Mouse (Mus musculus) liver, embryonic 15.5 days (tissue): ENCODE measurements at regions not wholly inside any gene's neighbourhood (a gene's known extent, or its start where the extent isn't known, plus 50 kb on each side); places are given as distances from the start of the nearest gene placed in this dataset.

ENCODE experiments used
- ATAC-seq: fragments of 200-750 bp; cut with Nextera tagmentation; 2 replicates; pipeline ENCODE4 v1.8.0; 2017; ENCODE audit warnings: moderate number of reproducible peaks, mild to moderate bottlenecking, moderate library complexity; ENCODE audit not compliant: insufficient read depth
- H3K27ac ChIP-seq: fragments of 300-500 bp; sonication (generic); replicated peaks from 2 replicates; pipeline ENCODE4 v1.5.1; 2015; ENCODE audit warnings: mild to moderate bottlenecking, inconsistent platforms
- H3K27me3 ChIP-seq: fragments of 300-500 bp; sonication (generic); 2 replicates; pipeline ENCODE4 v1.6.1; 2015; ENCODE audit warnings: mild to moderate bottlenecking, inconsistent platforms
- H3K36me3 ChIP-seq: fragments of 300-500 bp; sonication (generic); replicated peaks from 2 replicates; pipeline ENCODE4 v1.6.1; 2015; ENCODE audit warnings: moderate library complexity, mild to moderate bottlenecking, inconsistent platforms
- H3K4me1 ChIP-seq: fragments of 300-500 bp; sonication (generic); replicated peaks from 2 replicates; pipeline ENCODE4 v1.6.1; 2015; ENCODE audit warnings: inconsistent platforms
- H3K4me2 ChIP-seq: fragments of 300-500 bp; sonication (generic); 2 replicates; pipeline ENCODE4 v1.6.1; 2015; ENCODE audit warnings: moderate library complexity, mild to moderate bottlenecking, inconsistent platforms
- H3K4me3 ChIP-seq: fragments of 300-500 bp; sonication (generic); replicated peaks from 2 replicates; pipeline ENCODE4 v1.5.1; 2015; ENCODE audit warnings: mild to moderate bottlenecking, inconsistent platforms
- H3K9ac ChIP-seq: fragments of 300-500 bp; sonication (generic); 2 replicates; pipeline ENCODE4 v1.6.1; 2015; ENCODE audit warnings: moderate library complexity, mild to moderate bottlenecking, inconsistent platforms
- H3K9me3 ChIP-seq: fragments of 300-500 bp; sonication (generic); replicated peaks from 2 replicates; pipeline ENCODE4 v1.6.1; 2016; ENCODE audit warnings: inconsistent platforms
- WGBS: fragments of 180-500 bp; shearing (Covaris S2); methylation state at CpG from one replicate; pipeline ENCODE4 v1.1.7; 2015; ENCODE audit warnings: mixed read lengths; ENCODE audit not compliant: insufficient replicate concordance; 5-methylcytosine and 5-hydroxymethylcytosine counted together

GRCm38 (mm10) chr12:77628358-77628850 is 390.5 kb downstream of the Fut8 start:
- Histone ChIP-seq H3K9me3 (no peaks in the 10 kb centered on the region), H3K27me3 (no peaks in the 10 kb centered on the region), H3K36me3 (no peaks in the 10 kb centered on the region), H3K4me1 (no peaks in the 10 kb centered on the region), H3K4me3 (no peak overlapping the region), H3K4me2 (no peak overlapping the region), H3K9ac (no peak overlapping the region), H3K27ac (no peak overlapping the region)
- no peak for ATAC-seq

- Histone ChIP-seq H3K9me3 (no peaks in the 10 kb centered on the region), H3K27me3 (no peaks in the 10 kb centered on the region), H3K4me3 (no peak overlapping the region), H3K4me1 (no peaks in the 10 kb centered on the region), H3K36me3 (no peaks in the 10 kb centered on the region), H3K4me2 (no peak overlapping the region), H3K27ac (no peak overlapping the region), H3K9ac (no peak overlapping the region)
- 38% methylated on average over 10 of the region's 10 CpGs for WGBS
- no peak for ATAC-seq
These were observed 396.2 kb downstream of the Fut8 start for GRCm38 (mm10) chr12:77633981-77634650.

GRCm38 (mm10) chr12:77638266-77638665 is 400.3 kb downstream of the Fut8 start:
- Histone ChIP-seq H3K9me3 (no peaks in the 10 kb centered on the region), H3K4me1 (no peaks in the 10 kb centered on the region), H3K4me2 (no peak overlapping the region), H3K27ac (no peak overlapping the region), H3K27me3 (no peaks in the 10 kb centered on the region), H3K9ac (no peak overlapping the region), H3K4me3 (no peak overlapping the region), H3K36me3 (no peaks in the 10 kb centered on the region)
- 75% methylated on average over 7 of the region's 7 CpGs for WGBS
- ATAC-seq: no peak

GRCm38 (mm10) chr12:77642336-77642735 is 404.4 kb downstream of the Fut8 start:
- Histone ChIP-seq H3K4me2 (no peak overlapping the region), H3K36me3 (no peaks in the 10 kb centered on the region), H3K27me3 (no peaks in the 10 kb centered on the region), H3K4me3 (no peak overlapping the region), H3K9me3 (no peaks in the 10 kb centered on the region), H3K9ac (no peak overlapping the region), H3K4me1 (no peaks in the 10 kb centered on the region), H3K27ac (no peak overlapping the region)
- ATAC-seq: no peak
- WGBS: 59% methylated on average over 4 of the region's 4 CpGs

- H3K9me3 ChIP-seq: no peaks in the 10 kb centered on the region
- H3K27me3 ChIP-seq: no peaks in the 10 kb centered on the region
- H3K27ac ChIP-seq: no peak overlapping the region
- WGBS: 42% methylated on average over 3 of the region's 3 CpGs
- H3K9ac ChIP-seq: no peak overlapping the region
- no peak overlapping the region for H3K4me2 ChIP-seq
- no peaks in the 10 kb centered on the region for H3K4me1 ChIP-seq
- no peak overlapping the region for H3K4me3 ChIP-seq
- H3K36me3 ChIP-seq: no peaks in the 10 kb centered on the region
- ATAC-seq: no peak
These were observed 409.9 kb downstream of the Fut8 start for GRCm38 (mm10) chr12:77647841-77648240.

- WGBS: 10% methylated on average over 3 of the region's 3 CpGs
- ATAC-seq: no peak
These were observed 416.4 kb downstream of the Fut8 start for GRCm38 (mm10) chr12:77654282-77654681.

GRCm38 (mm10) chr12:77657060-77657459 is 419.1 kb downstream of the Fut8 start:
- H3K27ac ChIP-seq: no peak overlapping the region
- no peaks in the 10 kb centered on the region for H3K9me3 ChIP-seq
- no peak overlapping the region for H3K4me2 ChIP-seq
- WGBS: 63% methylated on average over 5 of the region's 5 CpGs
- H3K27me3 ChIP-seq: no peaks in the 10 kb centered on the region
- H3K36me3 ChIP-seq: no peaks in the 10 kb centered on the region
- H3K9ac ChIP-seq: no peak overlapping the region
- no peaks in the 10 kb centered on the region for H3K4me1 ChIP-seq
- no peak overlapping the region for H3K4me3 ChIP-seq
- ATAC-seq: no peak

More at GRCm38 (mm10) chr12:77654282-77654681, 416.4 kb downstream of the Fut8 start:
- Histone ChIP-seq H3K27ac (no peak overlapping the region), H3K4me2 (no peak overlapping the region), H3K27me3 (no peaks in the 10 kb centered on the region), H3K4me3 (no peak overlapping the region), H3K9ac (no peak overlapping the region), H3K4me1 (no peaks in the 10 kb centered on the region), H3K9me3 (no peaks in the 10 kb centered on the region), H3K36me3 (no peaks in the 10 kb centered on the region)

GRCm38 (mm10) chr12:77657878-77658277 is 420.0 kb downstream of the Fut8 start:
- H3K9me3 ChIP-seq: no peaks in the 10 kb centered on the region
- no peak for ATAC-seq
- no peak overlapping the region for H3K4me3 ChIP-seq
- H3K4me1 ChIP-seq: no peaks in the 10 kb centered on the region
- no peak overlapping the region for H3K4me2 ChIP-seq
- H3K27ac ChIP-seq: no peak overlapping the region
- H3K36me3 ChIP-seq: no peaks in the 10 kb centered on the region
- WGBS: 43% methylated on average over 3 of the region's 3 CpGs
- H3K27me3 ChIP-seq: no peaks in the 10 kb centered on the region
- H3K9ac ChIP-seq: no peak overlapping the region

- no peak overlapping the region for H3K4me2 ChIP-seq
- WGBS: 59% methylated on average over 3 of the region's 3 CpGs
- ATAC-seq: no peak
These were observed 425.3 kb downstream of the Fut8 start for GRCm38 (mm10) chr12:77663180-77663579.

GRCm38 (mm10) chr12:77663665-77664374 is 425.9 kb downstream of the Fut8 start:
- Histone ChIP-seq H3K4me3 (no peak overlapping the region), H3K27me3 (no peaks in the 10 kb centered on the region), H3K4me2 (no peak overlapping the region), H3K36me3 (no peaks in the 10 kb centered on the region), H3K27ac (no peak overlapping the region), H3K9me3 (no peaks in the 10 kb centered on the region), H3K9ac (no peak overlapping the region), H3K4me1 (no peaks in the 10 kb centered on the region)
- ATAC-seq: no peak
- WGBS: 32% methylated on average over 7 of the region's 7 CpGs

More at GRCm38 (mm10) chr12:77663180-77663579, 425.3 kb downstream of the Fut8 start:
- no peak overlapping the region for H3K27ac ChIP-seq
- no peaks in the 10 kb centered on the region for H3K27me3 ChIP-seq
- no peaks in the 10 kb centered on the region for H3K36me3 ChIP-seq
- no peak overlapping the region for H3K4me3 ChIP-seq
- no peak overlapping the region for H3K9ac ChIP-seq
- no peaks in the 10 kb centered on the region for H3K4me1 ChIP-seq
- no peaks in the 10 kb centered on the region for H3K9me3 ChIP-seq

- Histone ChIP-seq H3K4me1 (no peaks in the 10 kb centered on the region), H3K27ac (no peak overlapping the region), H3K36me3 (no peaks in the 10 kb centered on the region), H3K4me3 (no peak overlapping the region), H3K4me2 (no peak overlapping the region), H3K27me3 (no peaks in the 10 kb centered on the region), H3K9ac (no peak overlapping the region), H3K9me3 (no peaks in the 10 kb centered on the region)
- ATAC-seq: no peak
- 45% methylated on average over 8 of the region's 8 CpGs for WGBS
These were observed 428.5 kb downstream of the Fut8 start for GRCm38 (mm10) chr12:77666411-77666810.
